Mouse (Mus musculus) midbrain, embryonic 16.5 days (tissue): Measurements from ENCODE around the gene Chrm3. TPM values are rescaled to one million over a fixed set of nuclear protein-coding genes. Genes with fewer than 3 reads are reported as not detected.
"Not testable (repeated sequence)": the region's sequence is repeated elsewhere in the genome, so short reads cannot be mapped to it uniquely, and the experiment has no call there.

Experiments used
- ATAC-seq: fragments of 200-750 bp; cut with Nextera tagmentation; 2 replicates; pipeline ENCODE4 v1.8.0; 2017; ENCODE audit warnings: moderate TSS enrichment
- H3K27ac ChIP-seq: fragments of 300-500 bp; sonication (generic); 2 replicates; pipeline ENCODE4 v1.5.1; 2014; ENCODE audit warnings: mild to moderate bottlenecking, low read length, mixed read lengths
- H3K27me3 ChIP-seq: fragments of 300-500 bp; sonication (generic); 2 replicates; pipeline ENCODE4 v1.6.1; 2014; ENCODE audit warnings: low read depth, low read length, mixed read lengths; ENCODE audit not compliant: control insufficient read depth, insufficient read depth
- H3K36me3 ChIP-seq: fragments of 300-500 bp; sonication (generic); 2 replicates; pipeline ENCODE4 v1.6.1; 2014; ENCODE audit warnings: mild to moderate bottlenecking, low read length, moderate library complexity, mixed read lengths; ENCODE audit not compliant: control insufficient read depth, insufficient read depth
- H3K4me1 ChIP-seq: fragments of 300-500 bp; sonication (generic); 2 replicates; pipeline ENCODE4 v1.6.1; 2014; ENCODE audit warnings: mild to moderate bottlenecking, low read length, mixed read lengths; ENCODE audit not compliant: control insufficient read depth, insufficient read depth
- H3K4me2 ChIP-seq: fragments of 300-500 bp; sonication (generic); 2 replicates; pipeline ENCODE4 v1.6.1; 2014; ENCODE audit warnings: mild to moderate bottlenecking, low read length, mixed read lengths
- H3K4me3 ChIP-seq: fragments of 300-500 bp; sonication (generic); 2 replicates; pipeline ENCODE4 v1.5.1; 2014; ENCODE audit warnings: low read depth, mild to moderate bottlenecking, low read length, moderate library complexity, mixed read lengths
- H3K9ac ChIP-seq: fragments of 300-500 bp; sonication (generic); 2 replicates; pipeline ENCODE4 v1.6.1; 2014; ENCODE audit warnings: low read depth, low read length, mixed read lengths
- H3K9me3 ChIP-seq: fragments of 300-500 bp; sonication (generic); replicated peaks from 2 replicates; pipeline ENCODE4 v1.6.1; 2014; ENCODE audit warnings: mild to moderate bottlenecking, low read length, mixed read lengths; ENCODE audit not compliant: control insufficient read depth, poor library complexity, severe bottlenecking
- WGBS: fragments of 180-500 bp; shearing (Covaris S2); extraction: QIAGEN DNeasy Blood & Tissue Kit; methylation state at CpG from one replicate; pipeline ENCODE4 v1.1.7; 2014; 5-methylcytosine and 5-hydroxymethylcytosine counted together
- microRNA-seq: library from miRNA; unstranded; fragments of <30 nt; microRNA quantifications from one replicate; pipeline ENCODE4, GENCODE M21; 2017
- polyA plus RNA-seq: library from polyadenylated mRNA; unstranded; fragments of >200 nt; fragmentation: Nextera tagmentation; extraction: Ambion mirVana; gene quantifications from 2 replicates; pipeline ENCODE4 v1.2.1, GENCODE M21; 2015

The Chrm3 gene
- polyA plus RNA-seq, 1 experiment from 2014 or later: 5.0 TPM

- ATAC-seq: no peak
- WGBS: 79% methylated on average over 3 of the region's 3 CpGs
These were observed 487.3 kb downstream of the Chrm3 start for GRCm38 (mm10) chr13:9873377-9873776.

GRCm38 (mm10) chr13:9866161-9866560 lies 494.5 kb downstream of the Chrm3 start:
- H3K9ac ChIP-seq: no peak overlapping the region
- H3K27me3 ChIP-seq: no peaks in the 10 kb centered on the region
- H3K27ac ChIP-seq: no peak overlapping the region
- no peaks in the 10 kb centered on the region for H3K36me3 ChIP-seq
- ATAC-seq: no peak
- H3K4me1 ChIP-seq: no peaks in the 10 kb centered on the region
- H3K4me3 ChIP-seq: no peak overlapping the region
- no peaks in the 10 kb centered on the region for H3K9me3 ChIP-seq
- H3K4me2 ChIP-seq: no peak overlapping the region
- WGBS: 91% methylated on average over 2 of the region's 2 CpGs

More at GRCm38 (mm10) chr13:9873377-9873776, 487.3 kb downstream of the Chrm3 start:
- Histone ChIP-seq H3K27ac (no peak overlapping the region), H3K4me3 (no peak overlapping the region), H3K36me3 (no peaks in the 10 kb centered on the region; the same call in 1 of the 2 replicates), H3K9ac (no peak overlapping the region), H3K27me3 (no peaks in the 10 kb centered on the region), H3K9me3 (no peaks in the 10 kb centered on the region), H3K4me1 (no peaks in the 10 kb centered on the region), H3K4me2 (no peak overlapping the region)

- no peak overlapping the region for H3K27ac ChIP-seq
- H3K4me3 ChIP-seq: no peak overlapping the region
- H3K4me2 ChIP-seq: no peak overlapping the region
- 73% methylated on average over 3 of the region's 3 CpGs for WGBS
- no peaks in the 10 kb centered on the region for H3K4me1 ChIP-seq
- H3K9ac ChIP-seq: no peak overlapping the region
- no peak for ATAC-seq
- no peaks in the 10 kb centered on the region for H3K27me3 ChIP-seq
- no peaks in the 10 kb centered on the region for H3K36me3 ChIP-seq
- no peaks in the 10 kb centered on the region for H3K9me3 ChIP-seq
These were observed 513.1 kb downstream of the Chrm3 start for GRCm38 (mm10) chr13:9847515-9847914.

GRCm38 (mm10) chr13:9846543-9847434 lies 513.9 kb downstream of the Chrm3 start:
- Histone ChIP-seq H3K4me2 (peak overlapping the region; percentile 8; the same call in 1 of the 2 replicates), H3K4me3 (no peak overlapping the region), H3K27ac (no peak overlapping the region), H3K9ac (no peak overlapping the region), H3K4me1 (no peaks in the 10 kb centered on the region), H3K36me3 (no peaks in the 10 kb centered on the region), H3K9me3 (no peaks in the 10 kb centered on the region), H3K27me3 (no peaks in the 10 kb centered on the region)
- ATAC-seq: peak; percentile 94
- WGBS: 28% methylated on average over 14 of the region's 14 CpGs

- peak; percentile 66; the same call in 1 of the 2 replicates for ATAC-seq
- WGBS: 85% methylated on average over 33 of the region's 33 CpGs
- H3K27me3 ChIP-seq, H3K27ac ChIP-seq, H3K9me3 ChIP-seq, H3K4me1 ChIP-seq, H3K4me2 ChIP-seq, H3K9ac ChIP-seq, H3K36me3 ChIP-seq, H3K4me3 ChIP-seq: not testable (repeated sequence)
These were observed 526.4 kb downstream of the Chrm3 start for GRCm38 (mm10) chr13:9834146-9834679.

- no peaks in the 10 kb centered on the region for H3K36me3 ChIP-seq
- H3K4me1 ChIP-seq: no peaks in the 10 kb centered on the region
- no peak overlapping the region for H3K9ac ChIP-seq
- no peaks in the 10 kb centered on the region for H3K27me3 ChIP-seq
- ATAC-seq: no peak
- WGBS: 79% methylated on average over 5 of the region's 5 CpGs
- H3K4me3 ChIP-seq: no peak overlapping the region
- H3K4me2 ChIP-seq: no peak overlapping the region
- no peaks in the 10 kb centered on the region for H3K9me3 ChIP-seq
- no peak overlapping the region for H3K27ac ChIP-seq
These were observed 534.4 kb downstream of the Chrm3 start for GRCm38 (mm10) chr13:9826227-9826626.

Small RNAs within 50 kb of the gene (microRNA-seq; reads per million reads assigned to microRNA genes)
- gene Gm24187: not detected
